Mouse (Mus musculus): ENCODE measurements around the gene Smad3. TPM values are rescaled to one million over a fixed set of nuclear protein-coding genes. Genes with fewer than 3 reads are reported as not detected.

The Smad3 gene
- total and polyA plus RNA-seq, 3 experiments = 0.81 to 1.5 (median 1.2) TPM

GRCm38 (mm10) chr9:63726088-63727010, 31.4 kb downstream of the Smad3 start:
- no peak overlapping the region for H3K9ac ChIP-seq (ENCODE audit: insufficient read depth, low read depth)
- H3K4me2 ChIP-seq (ENCODE audit: insufficient read depth, low read depth, poor library complexity, severe bottlenecking) = no peak overlapping the region
- H3K36me3 ChIP-seq (replicated peaks in 1 of 2; ENCODE audit: control insufficient read depth in 1 of 2, insufficient read depth in 1 of 2, low read length in 1 of 2) = no peaks in the 10 kb centered on the region
- TF ChIP-seq ETS1 (conservative IDR thresholded peaks at IDR 0.05; ENCODE audit: low read depth, low read length) (peak; percentile 42), JUND (conservative IDR thresholded peaks at IDR 0.05; ENCODE audit: low read depth, low read length) (no peak)
- H3K27ac ChIP-seq (ENCODE audit: insufficient read depth, low read depth) = no peak overlapping the region
- in situ Hi-C loops (cut with MboI; ENCODE audit: low pct_ligation_motif_present, low pct_unique_long_range_greater_than_20kb, low sequenced_read_pairs) (loop anchor here (10.0 kb wide), 1 partner anchor 592 kb away; no protein-coding TSS in a partner anchor), dilution Hi-C loops (cut with MboI; ENCODE audit: extremely low pct_ligation_motif_present, extremely low pct_unique_long_range_greater_than_20kb, low sequenced_read_pairs) (no loop called here)
- H3K4me1 ChIP-seq (ENCODE audit: control insufficient read depth in 1 of 2, insufficient read depth in 2 of 2) = peaks cover 17 to 47% of the 10 kb centered on the region in 2 experiments
- no peak overlapping the region for H3K4me3 ChIP-seq (replicated peaks in 1 of 3; ENCODE audit: low read depth in 2 of 3, low read length in 2 of 3, poor library complexity in 1 of 3)
- no peaks in the 10 kb centered on the region for H3K9me3 ChIP-seq (replicated peaks; ENCODE audit: low read length)
- no peaks in the 10 kb centered on the region for H3K79me2 ChIP-seq (replicated peaks; ENCODE audit: control insufficient read depth, extremely low read depth, insufficient read depth, poor library complexity, severe bottlenecking)
- peaks cover 6% of the 10 kb centered on the region for H3K27me3 ChIP-seq (replicated peaks)
- DNase-seq (ENCODE audit: extremely low read depth) = no peak

- no peak overlapping the region for H3K4me2 ChIP-seq (ENCODE audit: insufficient read depth, low read depth, poor library complexity, severe bottlenecking)
- H3K27me3 ChIP-seq (replicated peaks) = peaks cover 5% of the 10 kb centered on the region
- TF ChIP-seq TBP (conservative IDR thresholded peaks at IDR 0.05; ENCODE audit: low read depth, low read length) = no peak
- no peak for TF ChIP-seq BHLHE40 (IDR thresholded peaks at IDR 0.05; ENCODE audit: low read depth, low read length)
- TF ChIP-seq ZKSCAN1 (IDR thresholded peaks at IDR 0.05; ENCODE audit: borderline replicate concordance, low read depth, low read length) = no peak
- no peak for TF ChIP-seq ELF1 (IDR thresholded peaks at IDR 0.05; ENCODE audit: low read depth, low read length)
- TF ChIP-seq SMC3 (IDR thresholded peaks at IDR 0.05; ENCODE audit: low read depth, low read length) = no peak
- TF ChIP-seq RAD21 (IDR thresholded peaks at IDR 0.05; ENCODE audit: low read depth, low read length) = no peak
- TF ChIP-seq SIN3A (IDR thresholded peaks at IDR 0.05; ENCODE audit: low read length) = no peak
- no peak for TF ChIP-seq EP300 (IDR thresholded peaks at IDR 0.05; ENCODE audit: low read length)
- TF ChIP-seq MYC (IDR thresholded peaks at IDR 0.05; ENCODE audit: low read depth, low read length) = no peak
- TF ChIP-seq NELFE (IDR thresholded peaks at IDR 0.05; ENCODE audit: low read depth, low read length) = no peak
- TF ChIP-seq POLR2AphosphoS2 (IDR thresholded peaks at IDR 0.05; ENCODE audit: low read depth, low read length) = no peak
- no peak for TF ChIP-seq MAFK (IDR thresholded peaks at IDR 0.05; ENCODE audit: insufficient replicate concordance, low read length)
- TF ChIP-seq HCFC1 (IDR thresholded peaks at IDR 0.05; ENCODE audit: low read depth, low read length) = no peak
- no peak for TF ChIP-seq MXI1 (IDR thresholded peaks at IDR 0.05; ENCODE audit: low read depth, low read length)
- no peak for TF ChIP-seq MAZ (IDR thresholded peaks at IDR 0.05; ENCODE audit: low read depth, low read length)
- TF ChIP-seq ZNF384 (IDR thresholded peaks at IDR 0.05; ENCODE audit: low read depth, low read length) = no peak
- TF ChIP-seq CHD2 (IDR thresholded peaks at IDR 0.05; ENCODE audit: low read length) = no peak
- TF ChIP-seq JUN (IDR thresholded peaks at IDR 0.05; ENCODE audit: insufficient read depth, low read depth, low read length) = no peak
- TF ChIP-seq UBTF (IDR thresholded peaks at IDR 0.05; ENCODE audit: low read depth, low read length) = no peak
- TF ChIP-seq USF2 (conservative IDR thresholded peaks at IDR 0.05; ENCODE audit: low read depth, low read length) = no peak
- in situ Hi-C loops (cut with MboI; ENCODE audit: low pct_ligation_motif_present, low pct_unique_long_range_greater_than_20kb, low sequenced_read_pairs) (loop anchor here (10.0 kb wide), 1 partner anchor 590 kb away; no protein-coding TSS in a partner anchor), dilution Hi-C loops (cut with MboI; ENCODE audit: extremely low pct_ligation_motif_present, extremely low pct_unique_long_range_greater_than_20kb, low sequenced_read_pairs) (no loop called here)
- no peaks in the 10 kb centered on the region for H3K79me2 ChIP-seq (replicated peaks; ENCODE audit: control insufficient read depth, extremely low read depth, insufficient read depth, poor library complexity, severe bottlenecking)
- no peaks in the 10 kb centered on the region for H3K9me3 ChIP-seq (replicated peaks; ENCODE audit: low read length)
- H3K4me3 ChIP-seq (replicated peaks in 1 of 3; ENCODE audit: low read depth in 2 of 3, low read length in 2 of 3, poor library complexity in 1 of 3) = no peak overlapping the region
- no peak for DNase-seq (ENCODE audit: extremely low read depth)
- no peak overlapping the region for H3K9ac ChIP-seq (ENCODE audit: insufficient read depth, low read depth)
- H3K36me3 ChIP-seq (replicated peaks in 1 of 2; ENCODE audit: control insufficient read depth in 1 of 2, insufficient read depth in 1 of 2, low read length in 1 of 2) = no peaks in the 10 kb centered on the region
- H3K27ac ChIP-seq (ENCODE audit: insufficient read depth, low read depth) = no peak overlapping the region
- peaks cover 16 to 57% of the 10 kb centered on the region in 2 experiments for H3K4me1 ChIP-seq (ENCODE audit: control insufficient read depth in 1 of 2, insufficient read depth in 2 of 2)
Measured at GRCm38 (mm10) chr9:63724750-63725149, 33.0 kb downstream of the Smad3 start.

All from CH12.LX (cell line).